20 mouse cellular contexts compared by ENCODE assay signal in genomic region chr13:40705821-40706425, GRCm38 (mm10). TPM values are rescaled to one million over a fixed set of nuclear protein-coding genes. Genes with fewer than 3 reads are reported as not detected.
DNase-seq lines count a peak whose midpoint lies in the region; ATAC-seq lines count a peak whose summit lies in the region.
"Had no signal": no experiment of that assay in that cellular context is flagged by ENCODE, and none has a peak within 500 bp of the region (broad histone marks: within the 10 kb centered on the region; RNA-seq: fewer than 3 reads in every experiment).

No protein-coding gene starts in this region.

- no peak for ATAC-seq in hindbrain, embryonic 12.5 days (ENCODE audit: low FRiP score)
- no peak for ATAC-seq in hindbrain, embryonic 13.5 days (ENCODE audit: low FRiP score)
- no peak for ATAC-seq in neural tube, embryonic 13.5 days (ENCODE audit: low read depth)
- no peak for ATAC-seq in neural tube, embryonic 15.5 days (ENCODE audit: low FRiP score)
- ATAC-seq in embryonic facial prominence, embryonic 11.5 days (replicated peaks; ENCODE audit: insufficient number of reproducible peaks, low FRiP score, low TSS enrichment, low read depth), result no peak
- no peak for ATAC-seq in embryonic facial prominence, embryonic 15.5 days (ENCODE audit: insufficient number of reproducible peaks, low FRiP score, low TSS enrichment, low read depth)
- ATAC-seq: forebrain, embryonic 13.5 days; forebrain, postnatal 0 days had no signal

- H3K9me3 ChIP-seq in hindbrain, embryonic 12.5 days (replicated peaks), result no peaks in the 10 kb centered on the region
- H3K9me3 ChIP-seq in hindbrain, embryonic 13.5 days, result no peaks in the 10 kb centered on the region
- H3K9me3 ChIP-seq in neural tube, embryonic 13.5 days, result no peaks in the 10 kb centered on the region
- H3K9me3 ChIP-seq in neural tube, embryonic 15.5 days (replicated peaks), result no peaks in the 10 kb centered on the region
- H3K9me3 ChIP-seq in embryonic facial prominence, embryonic 11.5 days (replicated peaks; ENCODE audit: control insufficient read depth, low read length), result no peaks in the 10 kb centered on the region
- no peaks in the 10 kb centered on the region for H3K9me3 ChIP-seq in embryonic facial prominence, embryonic 15.5 days (replicated peaks)
- H3K9me3 ChIP-seq: forebrain, embryonic 13.5 days; G1E; heart, embryonic 13.5 days; hindbrain, embryonic 15.5 days had no signal

- peaks cover 99% of the 10 kb centered on the region for H3K27me3 ChIP-seq in hindbrain, embryonic 12.5 days
- peaks cover 99% of the 10 kb centered on the region for H3K27me3 ChIP-seq in hindbrain, embryonic 13.5 days
- H3K27me3 ChIP-seq in neural tube, embryonic 13.5 days, result peaks cover 96% of the 10 kb centered on the region
- peaks cover 73% of the 10 kb centered on the region for H3K27me3 ChIP-seq in neural tube, embryonic 15.5 days (replicated peaks)
- H3K27me3 ChIP-seq in embryonic facial prominence, embryonic 11.5 days (ENCODE audit: control insufficient read depth, insufficient read depth, low read length), result peaks cover 51% of the 10 kb centered on the region
- peaks cover 92% of the 10 kb centered on the region for H3K27me3 ChIP-seq in embryonic facial prominence, embryonic 15.5 days

- 0 out of 2 replicates have a peak overlapping the region, but pooled peaks have one; percentile 72 for H3K27ac ChIP-seq in hindbrain, embryonic 12.5 days
- H3K27ac ChIP-seq in hindbrain, embryonic 13.5 days, result no peak overlapping the region
- peak overlapping the region; percentile 56; the same call in 1 of the 2 replicates for H3K27ac ChIP-seq in neural tube, embryonic 13.5 days (replicated peaks)
- H3K27ac ChIP-seq in neural tube, embryonic 15.5 days (replicated peaks), result no peak overlapping the region
- no peak overlapping the region for H3K27ac ChIP-seq in embryonic facial prominence, embryonic 11.5 days (replicated peaks; ENCODE audit: low read depth, low read length)
- no peak overlapping the region for H3K27ac ChIP-seq in embryonic facial prominence, embryonic 15.5 days (replicated peaks)
- H3K27ac ChIP-seq: forebrain, embryonic 13.5 days; heart, embryonic 13.5 days; hindbrain, embryonic 15.5 days had no signal

- H3K4me2 ChIP-seq in hindbrain, embryonic 12.5 days (replicated peaks), result no peak overlapping the region
- no peak overlapping the region for H3K4me2 ChIP-seq in hindbrain, embryonic 13.5 days
- peak overlapping the region; percentile 57; the same call in 1 of the 2 replicates for H3K4me2 ChIP-seq in neural tube, embryonic 13.5 days
- H3K4me2 ChIP-seq in neural tube, embryonic 15.5 days, result no peak overlapping the region
- H3K4me2 ChIP-seq in embryonic facial prominence, embryonic 11.5 days (ENCODE audit: low read depth, low read length), result no peak overlapping the region
- H3K4me2 ChIP-seq in embryonic facial prominence, embryonic 15.5 days (replicated peaks), result 0 out of 2 replicates have a peak overlapping the region, but pooled peaks have one; percentile 66

- H3K4me1 ChIP-seq in hindbrain, embryonic 12.5 days, result peaks cover 41% of the 10 kb centered on the region
- H3K4me1 ChIP-seq in hindbrain, embryonic 13.5 days (replicated peaks), result peaks cover 51% of the 10 kb centered on the region
- peaks cover 55% of the 10 kb centered on the region for H3K4me1 ChIP-seq in neural tube, embryonic 13.5 days (replicated peaks)
- peaks cover 41% of the 10 kb centered on the region for H3K4me1 ChIP-seq in neural tube, embryonic 15.5 days
- H3K4me1 ChIP-seq in embryonic facial prominence, embryonic 11.5 days (ENCODE audit: control insufficient read depth, insufficient read depth, low read length), result peaks cover 8% of the 10 kb centered on the region; the same call in 1 of the 2 replicates
- H3K4me1 ChIP-seq in embryonic facial prominence, embryonic 15.5 days, result peaks cover 40% of the 10 kb centered on the region

- H3K4me3 ChIP-seq in hindbrain, embryonic 12.5 days, result no peak overlapping the region
- no peak overlapping the region for H3K4me3 ChIP-seq in hindbrain, embryonic 13.5 days
- H3K4me3 ChIP-seq in neural tube, embryonic 13.5 days, result no peak overlapping the region
- H3K4me3 ChIP-seq in neural tube, embryonic 15.5 days (replicated peaks), result no peak overlapping the region
- no peak overlapping the region for H3K4me3 ChIP-seq in embryonic facial prominence, embryonic 11.5 days (ENCODE audit: low read depth, low read length)
- H3K4me3 ChIP-seq in embryonic facial prominence, embryonic 15.5 days (replicated peaks), result no peak overlapping the region
- H3K4me3 ChIP-seq: hindbrain, embryonic 15.5 days had no signal

- peak; percentile 74 for DNase-seq in embryonic facial prominence, embryonic 11.5 days (ENCODE audit: low spot score)
- no peak for DNase-seq in left cerebral cortex, postnatal 10 days (ENCODE audit: extremely low spot score in 1 of 2, low spot score in 2 of 2)
- DNase-seq in kidney, postnatal 10 days, result no peak
- DNase-seq: adrenal gland, postnatal 10 days; cerebellum, adult 11 months; cerebellum, adult 8-10 months; cerebellum, postnatal 14 days; forebrain, postnatal 0 days; gastrocnemius, postnatal 14 days; heart, postnatal 36 days had no signal

- intact Hi-C loops in left cerebral cortex, postnatal 10 days (cut with DNase I), result no loop called here

- no peak overlapping the region for H3K9ac ChIP-seq in hindbrain, embryonic 12.5 days
- H3K9ac ChIP-seq in hindbrain, embryonic 13.5 days, result no peak overlapping the region
- H3K9ac ChIP-seq in neural tube, embryonic 13.5 days, result no peak overlapping the region
- no peak overlapping the region for H3K9ac ChIP-seq in neural tube, embryonic 15.5 days (replicated peaks)
- H3K9ac ChIP-seq in embryonic facial prominence, embryonic 11.5 days (replicated peaks; ENCODE audit: low read length), result no peak overlapping the region
- no peak overlapping the region for H3K9ac ChIP-seq in embryonic facial prominence, embryonic 15.5 days
- H3K9ac ChIP-seq: forebrain, embryonic 13.5 days; forebrain, postnatal 0 days; heart, embryonic 13.5 days; hindbrain, embryonic 15.5 days had no signal

- H3K36me3 ChIP-seq in hindbrain, embryonic 12.5 days, result no peaks in the 10 kb centered on the region
- H3K36me3 ChIP-seq in hindbrain, embryonic 13.5 days, result no peaks in the 10 kb centered on the region
- no peaks in the 10 kb centered on the region for H3K36me3 ChIP-seq in neural tube, embryonic 13.5 days
- no peaks in the 10 kb centered on the region for H3K36me3 ChIP-seq in neural tube, embryonic 15.5 days
- no peaks in the 10 kb centered on the region for H3K36me3 ChIP-seq in embryonic facial prominence, embryonic 11.5 days (replicated peaks; ENCODE audit: control insufficient read depth, insufficient read depth, low read depth, low read length)
- H3K36me3 ChIP-seq in embryonic facial prominence, embryonic 15.5 days, result no peaks in the 10 kb centered on the region
- H3K36me3 ChIP-seq: G1E; heart, embryonic 13.5 days; hindbrain, embryonic 15.5 days had no signal

- WGBS in hindbrain, embryonic 12.5 days, result 6% methylated on average over 4 of the region's 4 CpGs
- WGBS in hindbrain, embryonic 13.5 days, result 7% methylated on average over 4 of the region's 4 CpGs
- 7% methylated on average over 4 of the region's 4 CpGs for WGBS in neural tube, embryonic 13.5 days
- 20% methylated on average over 4 of the region's 4 CpGs for WGBS in neural tube, embryonic 15.5 days
- 6% methylated on average over 4 of the region's 4 CpGs for WGBS in embryonic facial prominence, embryonic 11.5 days
- WGBS in embryonic facial prominence, embryonic 15.5 days, result 18% methylated on average over 4 of the region's 4 CpGs

RNA-seq across cellular contexts. Expression of gene Tfap2a, which starts 32.3 kb away (rescaled TPM):
- 20.5 and 21.1 TPM in 2 replicates for polyA plus RNA-seq in hindbrain, embryonic 12.5 days (2016; fragmentation: Nextera tagmentation; extraction: Ambion mirVana)
- polyA plus RNA-seq in hindbrain, embryonic 13.5 days (2015; fragmentation: Nextera tagmentation; extraction: Ambion mirVana), result 14.2 and 22.9 TPM in 2 replicates
- 11.6 and 13.7 TPM in 2 replicates for polyA plus RNA-seq in neural tube, embryonic 13.5 days (2015; fragmentation: Nextera tagmentation; extraction: Ambion mirVana)
- 5.5 and 6.5 TPM in 2 replicates for polyA plus RNA-seq in neural tube, embryonic 15.5 days (2015; fragmentation: Nextera tagmentation; extraction: Ambion mirVana)
- 7.7 and 8.4 TPM in 2 replicates for polyA plus RNA-seq in embryonic facial prominence, embryonic 11.5 days (2014; fragmentation: Nextera tagmentation; extraction: Ambion mirVana)
- 13.4 and 15.4 TPM in 2 replicates for polyA plus RNA-seq in embryonic facial prominence, embryonic 15.5 days (2015; fragmentation: Nextera tagmentation; extraction: Ambion mirVana)
- total RNA-seq in left cerebral cortex, postnatal 10 days (2021), result under 1 TPM; 0.49 to 0.51 TPM
- total RNA-seq: forebrain, postnatal 0 days; gastrocnemius, postnatal 14 days had no signal
- polyA plus RNA-seq: heart, postnatal 0 days had no signal

Comparison
In these comparisons a context has a peak if more than half of its experiments do, and no peak if none do; other contexts are left out.
1. H3K27ac ChIP-seq: peak in hindbrain, embryonic 12.5 days (single experiment) and neural tube, embryonic 13.5 days (single experiment); none in hindbrain, embryonic 13.5 days (single experiment), neural tube, embryonic 15.5 days (single experiment), embryonic facial prominence, embryonic 11.5 days (single experiment) and embryonic facial prominence, embryonic 15.5 days (single experiment).
2. H3K4me2 ChIP-seq: peak in neural tube, embryonic 13.5 days (single experiment) and embryonic facial prominence, embryonic 15.5 days (single experiment); none in hindbrain, embryonic 12.5 days (single experiment), hindbrain, embryonic 13.5 days (single experiment), neural tube, embryonic 15.5 days (single experiment) and embryonic facial prominence, embryonic 11.5 days (single experiment).